Mouse (Mus musculus): Measurements from ENCODE around the gene Mlycd. TPM values are rescaled to one million over a fixed set of nuclear protein-coding genes. Genes with fewer than 3 reads are reported as not detected.
A peak's percentile ranks its signal among the peaks of the same experiment; 100 is the strongest.

Gene Mlycd
- polyA plus RNA-seq, 1 experiment from 2014 or later = 11.5 TPM

DNA sequence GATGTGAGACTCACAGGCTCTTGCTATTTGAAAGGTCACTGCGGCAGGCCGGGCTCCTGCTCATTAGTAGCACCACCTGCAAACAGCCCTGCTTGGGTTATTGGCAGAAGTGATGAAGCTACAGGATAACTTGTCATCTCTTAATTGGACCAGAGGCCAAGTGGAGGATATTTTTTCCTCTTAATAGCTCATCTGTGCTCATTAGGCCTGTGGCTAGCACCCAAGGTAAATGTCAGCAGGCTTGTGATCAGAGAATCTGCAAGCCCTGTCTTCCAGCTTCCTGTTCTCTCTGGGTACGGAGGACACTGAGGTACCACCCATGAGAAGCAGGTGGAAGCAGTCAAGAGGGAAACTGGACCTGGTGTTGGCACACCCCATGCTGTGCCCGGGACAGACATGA lies 56.5 kb downstream of the Mlycd start:
- Histone ChIP-seq H3K36me3 (ENCODE audit: control insufficient read depth, insufficient read depth, low read length) (no peaks in the 10 kb centered on the region), H3K27ac (ENCODE audit: low read depth, low read length) (no peak overlapping the region), H3K4me1 (ENCODE audit: control insufficient read depth, insufficient read depth, low read length) (no peaks in the 10 kb centered on the region), H3K9ac (ENCODE audit: low read length) (no peak overlapping the region), H3K4me3 (ENCODE audit: low read depth, low read length) (no peak overlapping the region), H3K4me2 (ENCODE audit: low read depth) (no peak overlapping the region), H3K27me3 (ENCODE audit: control insufficient read depth, insufficient read depth, low read length) (peaks cover 17% of the 10 kb centered on the region), H3K9me3 (ENCODE audit: control insufficient read depth, low read length) (no peaks in the 10 kb centered on the region)
- WGBS = 88% methylated on average over 4 of the region's 4 CpGs
- no peak for ATAC-seq (ENCODE audit: insufficient read depth, low FRiP score, low TSS enrichment)
- no peak for DNase-seq (ENCODE audit: low spot score)

GRCm38 (mm10) chr8:119452919-119453318 lies 58.2 kb downstream of the Mlycd start:
- WGBS = 83% methylated on average over 5 of the region's 5 CpGs
- ATAC-seq (ENCODE audit: insufficient read depth, low FRiP score, low TSS enrichment) (no peak), DNase-seq (ENCODE audit: low spot score) (no peak)
- no peak overlapping the region for H3K4me3 ChIP-seq (ENCODE audit: low read depth, low read length)
- H3K27ac ChIP-seq (ENCODE audit: low read depth, low read length) = no peak overlapping the region
- peaks cover 10% of the 10 kb centered on the region for H3K27me3 ChIP-seq (ENCODE audit: control insufficient read depth, insufficient read depth, low read length)
- no peaks in the 10 kb centered on the region for H3K4me1 ChIP-seq (ENCODE audit: control insufficient read depth, insufficient read depth, low read length)
- H3K9ac ChIP-seq (ENCODE audit: low read length) = no peak overlapping the region
- H3K9me3 ChIP-seq (ENCODE audit: control insufficient read depth, low read length) = no peaks in the 10 kb centered on the region
- no peaks in the 10 kb centered on the region for H3K36me3 ChIP-seq (ENCODE audit: control insufficient read depth, insufficient read depth, low read length)
- no peak overlapping the region for H3K4me2 ChIP-seq (ENCODE audit: low read depth)

DNA sequence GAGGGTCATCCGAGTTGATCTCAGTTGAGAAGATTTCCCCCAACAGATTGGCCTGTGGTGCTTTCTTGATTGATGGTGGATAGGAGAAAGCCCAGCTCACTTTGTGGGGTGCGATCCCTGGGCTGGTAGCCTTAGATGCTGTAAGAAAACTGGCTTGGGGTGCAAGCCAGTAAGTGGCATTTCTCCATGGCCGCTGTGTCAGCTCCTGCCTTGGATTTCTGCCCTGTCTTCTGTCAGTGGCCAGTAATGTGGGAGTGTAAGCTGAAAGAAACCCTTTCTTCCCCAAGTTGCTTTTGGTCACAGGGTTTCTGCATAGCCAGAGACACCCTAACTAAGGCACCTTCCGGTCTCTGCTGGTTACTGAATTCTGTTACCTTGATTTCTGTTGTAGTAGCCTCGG lies 61.4 kb downstream of the Mlycd start:
- no peak overlapping the region for H3K4me2 ChIP-seq (ENCODE audit: low read depth)
- H3K9me3 ChIP-seq (ENCODE audit: control insufficient read depth, low read length) = no peaks in the 10 kb centered on the region
- no peaks in the 10 kb centered on the region for H3K27me3 ChIP-seq (ENCODE audit: control insufficient read depth, insufficient read depth, low read length)
- no peak for DNase-seq (ENCODE audit: low spot score)
- no peak overlapping the region for H3K27ac ChIP-seq (ENCODE audit: low read depth, low read length)
- H3K4me1 ChIP-seq (ENCODE audit: control insufficient read depth, insufficient read depth, low read length) = no peaks in the 10 kb centered on the region
- H3K4me3 ChIP-seq (ENCODE audit: low read depth, low read length) = no peak overlapping the region
- 90% methylated on average over 5 of the region's 5 CpGs for WGBS
- no peak for ATAC-seq (ENCODE audit: insufficient read depth, low FRiP score, low TSS enrichment)
- no peak overlapping the region for H3K9ac ChIP-seq (ENCODE audit: low read length)
- H3K36me3 ChIP-seq (ENCODE audit: control insufficient read depth, insufficient read depth, low read length) = no peaks in the 10 kb centered on the region

DNA sequence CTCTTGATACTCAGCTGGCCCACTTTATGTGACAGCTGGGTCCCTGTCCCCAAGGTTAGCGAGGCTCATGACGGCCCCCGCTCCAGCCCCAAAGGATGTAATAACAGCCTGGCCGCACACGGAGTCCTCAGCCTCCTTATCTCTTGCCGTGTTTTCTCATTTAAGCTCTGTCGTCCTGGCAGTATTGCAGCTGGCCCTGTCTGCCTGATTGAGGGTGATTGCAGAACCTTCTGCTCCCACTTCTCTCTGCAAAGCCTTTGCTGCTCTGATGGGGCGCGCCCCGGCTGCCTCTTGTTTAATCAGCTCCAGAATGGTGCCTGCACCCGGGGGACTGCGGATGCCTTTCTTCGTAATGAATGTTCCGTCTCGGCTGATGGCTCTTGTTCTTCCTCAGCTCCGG lies 65.0 kb downstream of the Mlycd start:
- Histone ChIP-seq H3K27me3 (ENCODE audit: control insufficient read depth, insufficient read depth, low read length) (no peaks in the 10 kb centered on the region), H3K9ac (ENCODE audit: low read length) (no peak overlapping the region), H3K4me2 (ENCODE audit: low read depth) (no peak overlapping the region), H3K27ac (ENCODE audit: low read depth, low read length) (peak overlapping the region; percentile 29; the same call in 1 of the 2 replicates), H3K36me3 (ENCODE audit: control insufficient read depth, insufficient read depth, low read length) (no peaks in the 10 kb centered on the region), H3K4me1 (ENCODE audit: control insufficient read depth, insufficient read depth, low read length) (no peaks in the 10 kb centered on the region), H3K4me3 (ENCODE audit: low read depth, low read length) (no peak overlapping the region), H3K9me3 (ENCODE audit: control insufficient read depth, low read length) (no peaks in the 10 kb centered on the region)
- peak; percentile 70 for DNase-seq (ENCODE audit: low spot score)
- WGBS = 44% methylated on average over 16 of the region's 16 CpGs
- no peak; the same call in 1 of the 2 replicates for ATAC-seq (ENCODE audit: insufficient read depth, low FRiP score, low TSS enrichment)

Other genes starting within 250 kb of the Mlycd start
- 355 and 357 TPM in 2 replicates for gene Hsbp1, start 50.4 kb upstream of the Mlycd start, polyA plus RNA-seq (2014; fragmentation: Nextera tagmentation; extraction: Ambion mirVana)
- 0.27 and 0.76 TPM in 2 replicates for gene Osgin1, start 39.2 kb downstream of the Mlycd start, polyA plus RNA-seq (2014; fragmentation: Nextera tagmentation; extraction: Ambion mirVana)
- gene Necab2, start 51.8 kb downstream of the Mlycd start, polyA plus RNA-seq (2014; fragmentation: Nextera tagmentation; extraction: Ambion mirVana) = 11.5 and 11.8 TPM in 2 replicates
- not detected in 2 replicates for gene Slc38a8, start 106.8 kb downstream of the Mlycd start, polyA plus RNA-seq (2014; fragmentation: Nextera tagmentation; extraction: Ambion mirVana)
- 97.5 and 105 TPM in 2 replicates for gene Mbtps1, start 163.9 kb downstream of the Mlycd start, polyA plus RNA-seq (2014; fragmentation: Nextera tagmentation; extraction: Ambion mirVana)
- 74.4 and 87.6 TPM in 2 replicates for gene Hsdl1, start 180.3 kb downstream of the Mlycd start, polyA plus RNA-seq (2014; fragmentation: Nextera tagmentation; extraction: Ambion mirVana)
- not detected in 2 replicates for gene Dnaaf1, start 180.4 kb downstream of the Mlycd start, polyA plus RNA-seq (2014; fragmentation: Nextera tagmentation; extraction: Ambion mirVana)
- 11.7 and 14.1 TPM in 2 replicates for gene Taf1c, start 210.3 kb downstream of the Mlycd start, polyA plus RNA-seq (2014; fragmentation: Nextera tagmentation; extraction: Ambion mirVana)
- 0.12 TPM in 1 of 2 replicates, not detected in the other for gene Adad2, start 217.9 kb downstream of the Mlycd start, polyA plus RNA-seq (2014; fragmentation: Nextera tagmentation; extraction: Ambion mirVana)
- 0.32 and 0.42 TPM in 2 replicates for gene Kcng4, start 240.8 kb downstream of the Mlycd start, polyA plus RNA-seq (2014; fragmentation: Nextera tagmentation; extraction: Ambion mirVana)